Mouse (Mus musculus) frontal cortex, postnatal 10 days (tissue): ENCODE measurements around the gene Omt2a.
"Not testable (repeated sequence)": the region's sequence is repeated elsewhere in the genome, so short reads cannot be mapped to it uniquely, and the experiment has no call there.

Source experiments
- DNase-seq, 2 experiments: peaks; one replicate each; pipeline ENCODE4 v3.0.0; 2022; ENCODE audit warnings: low spot score in 2 of 2, mixed read lengths in 1 of 2

Gene Omt2a

DNA sequence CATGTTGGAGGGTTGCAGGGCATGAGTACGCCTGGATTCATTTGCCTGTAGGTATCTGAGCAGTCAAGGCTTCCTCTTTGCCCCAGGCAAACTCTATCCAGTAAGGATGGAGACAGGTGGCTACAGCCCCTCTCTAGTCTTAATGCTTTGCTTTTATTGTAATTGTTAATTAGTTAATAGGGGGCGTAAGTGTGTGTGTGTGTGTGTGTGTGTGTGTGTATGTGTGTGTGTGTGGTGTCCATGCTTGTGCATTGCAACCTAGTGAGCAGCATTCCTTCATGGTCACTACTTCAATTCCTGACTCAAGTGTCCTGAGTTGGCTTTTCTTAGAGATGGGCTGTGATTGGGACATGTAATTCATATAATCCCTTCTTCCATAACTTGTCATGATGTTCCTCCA lies at the start of gene Omt2a:
Omt2a (minus strand) TSS at position 101 of the 400 bp plus-strand sequence.
- no peak for DNase-seq

DNA sequence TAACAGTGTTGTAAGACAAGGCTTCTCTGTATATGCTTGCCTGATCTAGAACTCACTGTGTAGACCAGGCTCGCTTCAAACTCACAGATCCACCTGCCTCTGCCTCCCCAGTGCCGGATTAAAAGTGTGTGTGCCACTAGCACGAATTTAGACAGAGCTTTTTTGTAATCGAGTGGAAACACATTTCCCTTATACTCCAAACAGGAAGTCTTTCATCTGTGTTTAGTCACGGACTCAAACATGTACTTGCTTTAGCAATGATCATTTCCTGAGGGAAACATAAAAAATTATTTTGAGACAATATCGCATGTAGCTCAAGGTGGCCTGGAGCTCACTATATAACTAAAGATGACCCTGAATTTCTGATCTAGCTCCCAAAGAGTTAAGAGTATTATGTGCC lies 48.8 kb upstream of the Omt2a start:
- DNase-seq, result no peak

DNA sequence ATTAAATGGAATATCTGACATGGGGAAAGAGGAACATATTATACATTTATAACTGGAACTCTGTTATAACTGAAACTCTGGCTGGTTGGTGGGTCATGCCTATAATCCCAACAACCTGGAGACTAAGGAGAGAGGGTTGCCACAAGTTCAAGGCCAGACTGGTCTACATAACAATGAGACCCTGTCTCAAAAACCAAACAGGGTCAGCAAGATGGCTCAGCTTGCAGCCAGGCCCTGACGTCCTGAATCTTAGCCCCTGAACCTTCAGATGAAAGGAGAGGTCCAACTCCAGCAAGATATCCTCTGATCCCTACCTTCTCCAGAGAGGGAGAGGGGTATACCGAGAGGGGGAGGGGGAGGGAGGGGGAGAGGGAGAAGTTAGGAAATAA lies 45.9 kb upstream of the Omt2a start:
- no peak for DNase-seq

DNA sequence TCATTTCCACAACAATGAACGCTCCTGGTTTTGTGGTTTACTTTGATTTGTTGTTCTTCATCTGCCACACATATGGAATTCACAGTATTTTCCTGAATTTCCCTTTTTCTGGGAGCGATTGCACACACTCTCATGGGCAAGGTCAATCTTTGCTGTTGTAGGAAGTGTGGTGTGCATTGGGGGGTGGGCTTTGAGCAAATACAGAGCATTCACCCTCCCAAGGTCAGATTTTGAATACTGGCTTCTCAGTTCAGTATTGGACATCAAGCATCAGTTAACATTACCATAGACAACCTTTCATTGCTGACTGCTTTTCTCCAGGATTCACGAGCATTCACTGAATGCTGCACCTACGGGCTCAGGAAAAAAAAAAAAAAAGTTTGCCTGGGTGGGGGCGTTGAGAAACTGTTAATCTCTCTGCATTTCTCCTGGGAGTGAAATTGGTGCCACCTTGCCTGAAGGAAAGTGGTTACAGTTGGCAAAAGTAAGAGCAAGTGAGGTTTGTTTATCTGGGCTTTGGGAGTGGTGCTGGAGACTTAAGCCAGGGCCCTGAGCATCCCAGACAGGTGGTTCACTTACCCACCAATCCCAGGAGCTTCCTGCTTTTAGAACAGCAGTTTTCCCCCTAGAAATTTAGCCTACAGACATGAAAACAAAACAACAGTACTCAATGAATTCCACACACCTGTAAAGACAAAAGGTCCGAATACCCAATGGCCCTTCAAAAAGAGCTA lies 45.3 kb upstream of the Omt2a start:
- DNase-seq, result no peak

DNA sequence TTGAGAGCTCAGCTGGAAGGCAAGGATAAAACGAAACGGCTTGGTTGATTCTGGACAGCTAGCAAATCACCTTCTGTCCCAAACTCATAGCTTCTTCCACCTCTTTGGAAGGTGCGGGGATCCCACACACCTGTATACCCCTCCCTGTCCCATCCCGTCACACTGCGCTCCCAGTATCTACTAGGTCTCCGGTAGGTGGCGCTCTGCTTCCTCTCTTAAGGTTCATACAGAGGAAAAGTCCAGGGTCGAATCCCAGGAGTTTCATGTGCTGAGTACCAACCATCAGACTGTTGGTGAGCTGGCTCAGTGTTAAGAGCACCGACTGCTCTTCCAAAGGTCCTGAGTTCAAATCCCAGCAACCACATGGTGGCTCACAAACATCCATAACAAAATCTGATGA lies 43.5 kb upstream of the Omt2a start:
- peak in 1 of 2 experiments; percentile 24 for DNase-seq

DNA sequence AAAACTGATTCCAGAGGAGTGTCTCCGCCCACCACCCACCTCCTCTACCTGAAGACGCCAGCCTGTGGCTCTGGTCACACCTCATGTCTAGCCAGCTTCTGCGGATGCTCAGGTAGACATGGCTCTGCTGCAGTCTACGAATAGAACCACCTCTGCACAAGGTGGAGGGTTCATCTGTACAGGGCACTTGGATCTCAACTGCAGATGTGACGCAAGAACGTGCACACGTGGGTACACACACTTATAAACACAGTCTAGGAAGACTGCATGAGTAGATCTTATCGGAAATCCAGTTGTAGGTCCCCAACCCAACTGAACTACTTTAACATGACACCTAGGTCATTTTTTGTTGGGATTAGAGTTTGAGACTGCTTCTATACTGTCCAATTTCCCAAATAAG lies 41.0 kb upstream of the Omt2a start, which contains the start of gene Gsta2:
Gsta2 (minus strand) TSS at position 178 of the 400 bp plus-strand sequence.
- no peak for DNase-seq

DNA sequence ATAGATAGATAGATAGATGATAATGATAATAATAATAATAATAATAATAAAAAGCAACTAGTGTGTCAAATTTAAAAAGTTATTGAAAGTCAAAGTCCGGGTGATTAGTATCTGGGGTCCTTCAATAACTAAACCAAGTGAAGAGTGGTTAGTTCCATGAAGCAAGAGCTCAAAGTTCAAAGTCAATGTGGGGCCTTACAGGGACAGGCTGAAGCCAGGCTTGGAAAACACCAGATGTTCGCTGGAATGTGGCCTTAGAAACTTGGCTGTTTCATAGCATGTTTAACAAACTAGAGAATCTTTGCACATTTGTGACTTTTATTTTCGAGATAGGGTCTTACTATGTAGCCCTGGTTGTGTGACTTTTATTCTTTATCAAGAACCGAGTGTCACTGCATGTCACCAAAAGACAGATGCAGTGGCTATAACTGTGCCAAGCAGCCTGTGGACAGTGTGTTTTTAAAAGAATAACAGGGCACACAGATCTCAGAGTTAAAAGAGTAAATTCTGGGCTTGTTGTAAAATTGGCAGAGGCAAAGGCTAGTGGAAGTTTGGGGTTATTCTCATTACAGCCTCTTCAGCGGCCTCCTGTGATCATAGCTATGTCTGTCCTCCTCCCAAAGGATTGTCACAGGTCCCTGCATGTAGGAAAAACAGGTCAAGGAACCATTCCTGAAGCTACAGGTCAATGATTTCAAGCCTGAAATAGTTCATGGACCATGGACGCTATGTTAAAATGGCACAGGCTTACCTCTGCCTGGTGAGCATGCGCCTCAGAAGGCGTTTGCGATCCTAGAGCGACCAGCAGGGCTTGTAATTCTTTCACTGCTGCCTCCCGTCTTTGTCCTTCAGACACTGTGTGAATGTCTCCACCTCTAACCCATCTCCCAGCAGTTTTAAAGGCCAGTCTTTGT lies 40.3 kb upstream of the Omt2a start:
- DNase-seq, result no peak

DNA sequence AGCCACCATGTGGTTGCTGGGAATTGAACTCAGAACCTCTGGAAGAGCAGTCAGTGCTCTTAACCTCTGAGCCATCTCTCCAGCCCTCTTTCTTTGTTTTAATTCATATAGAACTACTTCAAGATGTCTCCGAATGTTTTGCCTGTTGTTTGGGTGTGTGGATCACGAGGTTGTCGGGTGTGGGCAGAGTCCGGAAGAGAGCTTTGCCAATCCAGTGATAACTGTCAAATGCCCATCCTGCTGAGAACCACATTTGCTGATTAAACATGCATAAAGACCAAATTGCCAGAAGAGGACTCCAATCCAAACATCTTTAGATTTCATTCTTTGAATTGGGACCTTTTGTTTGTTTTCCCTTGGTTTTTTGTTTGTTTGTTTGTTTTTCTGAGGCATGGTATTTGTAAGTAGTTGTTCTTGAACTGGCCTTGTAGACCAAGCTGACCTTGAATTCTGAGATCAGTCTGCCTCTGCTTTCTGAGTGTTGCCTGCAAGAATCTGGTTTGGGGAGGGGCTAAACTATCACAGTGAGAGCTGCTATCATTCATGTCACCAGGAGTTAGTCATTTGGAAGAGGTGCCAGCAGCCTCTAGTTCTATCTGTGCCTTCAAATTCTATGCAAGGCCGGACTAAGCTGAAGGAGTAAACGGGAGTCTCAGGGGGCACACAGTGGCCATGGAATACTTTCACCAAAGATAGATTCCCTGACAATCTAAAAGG lies 37.1 kb upstream of the Omt2a start:
- DNase-seq, result no peak

DNA sequence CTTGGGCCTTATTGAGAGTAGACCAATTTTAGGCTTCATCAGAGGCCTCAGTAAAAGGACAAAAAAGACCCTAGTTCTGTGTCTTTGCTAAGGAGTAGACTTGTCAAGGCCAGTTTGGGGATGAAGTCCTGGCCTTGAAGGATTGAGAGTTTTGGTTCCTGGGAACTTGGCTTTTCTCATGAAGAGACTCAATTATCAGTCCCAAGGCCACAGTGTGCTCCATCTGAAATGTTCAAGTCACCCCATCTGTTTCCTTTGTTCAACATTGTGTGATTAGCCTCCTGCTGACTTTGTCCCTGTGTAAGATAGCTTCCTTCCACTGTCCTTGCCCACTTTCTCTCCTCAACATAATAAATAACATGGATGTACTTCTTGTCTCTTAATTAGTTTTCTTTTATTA lies 35.4 kb upstream of the Omt2a start:
- not testable (repeated sequence) for DNase-seq

DNA sequence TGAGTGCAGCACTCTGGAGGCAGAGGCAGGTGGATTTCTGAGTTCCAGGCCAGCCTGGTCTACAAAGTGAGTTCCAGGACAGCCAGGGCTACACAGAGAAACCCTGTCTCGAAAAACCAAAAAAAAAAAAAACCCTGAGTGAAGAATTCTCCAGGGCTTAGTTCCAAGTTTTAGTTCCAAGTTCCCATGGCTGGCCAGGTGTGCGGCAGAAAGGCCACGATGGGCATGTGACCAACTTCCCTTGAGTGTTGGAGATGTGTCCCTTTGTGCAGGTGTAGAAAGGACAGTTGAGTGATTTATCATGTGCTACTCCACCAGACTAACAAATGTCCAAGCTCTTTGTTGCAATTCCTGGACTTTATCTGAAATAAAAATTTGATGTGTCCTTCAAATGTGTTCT lies 34.5 kb upstream of the Omt2a start:
- not testable (repeated sequence) for DNase-seq

DNA sequence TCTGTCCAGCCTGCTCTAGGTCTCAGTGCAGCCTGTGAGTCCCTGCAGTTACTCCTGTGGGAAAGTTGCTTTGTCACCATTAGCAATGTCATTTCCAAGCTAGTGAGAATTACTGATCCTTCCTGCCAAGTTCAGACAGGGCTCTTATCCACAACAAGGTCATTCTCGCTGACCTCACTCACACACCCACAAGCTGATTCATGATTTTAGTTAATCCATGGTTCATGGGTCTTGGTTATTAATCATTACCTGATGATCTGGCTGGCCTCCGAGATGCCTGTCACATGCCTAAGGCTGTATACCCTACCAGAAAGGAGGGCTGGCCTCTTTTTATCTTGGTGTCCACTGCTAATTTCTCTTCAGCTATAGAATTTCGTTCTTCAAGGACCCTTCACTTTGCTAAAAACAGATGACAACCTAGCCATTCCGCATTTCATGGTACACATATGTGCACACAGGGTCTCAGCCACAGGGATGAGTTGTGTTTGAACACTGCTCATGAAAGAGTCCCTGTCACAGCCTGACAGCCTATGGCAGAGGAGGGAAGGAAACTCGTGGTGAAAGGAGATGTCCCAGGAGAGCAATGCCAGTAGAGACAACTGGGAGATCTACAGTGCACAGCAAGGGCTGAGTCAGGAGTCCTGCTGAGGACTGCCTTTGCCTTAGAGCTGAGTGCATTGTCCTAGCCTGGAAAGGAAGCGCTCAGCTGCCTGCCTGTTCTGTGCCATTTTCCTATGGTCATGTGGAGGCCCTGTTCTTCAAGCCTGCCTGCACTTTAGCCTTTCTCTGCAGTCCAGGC lies 33.8 kb upstream of the Omt2a start:
- not testable (repeated sequence) for DNase-seq

DNA sequence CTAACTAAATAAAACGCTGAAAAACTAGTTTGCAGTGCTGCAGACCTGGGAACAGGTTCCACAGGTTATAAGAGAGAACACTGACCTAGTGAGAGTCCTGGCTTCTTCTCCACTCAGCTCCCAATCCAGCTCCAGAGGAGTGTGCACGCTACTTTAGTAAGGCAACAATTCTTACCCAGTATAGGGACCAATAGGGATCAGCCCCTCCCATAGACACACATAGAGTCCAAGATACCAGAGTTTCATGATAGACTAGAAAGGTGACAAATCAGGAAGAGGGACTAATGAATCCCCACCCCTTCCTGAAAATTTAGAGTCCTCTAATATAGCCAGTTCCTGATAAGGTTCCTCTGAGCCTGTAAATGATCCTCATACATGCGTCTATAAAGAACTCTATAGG lies 32.4 kb upstream of the Omt2a start:
- DNase-seq, result no peak

DNA sequence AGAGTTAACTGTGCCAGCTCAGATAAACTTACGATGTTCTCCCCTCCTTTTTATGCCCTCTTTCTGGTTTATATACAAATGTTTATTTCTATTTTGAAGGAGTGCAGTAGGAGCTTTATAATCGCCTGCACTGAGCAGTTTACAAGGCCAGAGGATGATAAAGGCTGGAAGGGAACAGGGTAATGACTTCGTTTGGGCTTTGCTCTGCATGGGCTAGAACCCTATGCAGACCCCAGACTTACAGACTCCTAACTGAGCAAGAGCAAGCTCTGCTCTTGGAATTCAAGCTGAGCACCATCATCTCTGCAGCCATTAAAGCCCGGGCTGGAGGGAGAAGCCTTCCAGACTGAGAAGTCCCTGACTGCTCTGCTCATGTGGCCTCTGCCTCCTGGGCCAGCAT lies 30.6 kb upstream of the Omt2a start:
- DNase-seq, result not testable (repeated sequence)

DNA sequence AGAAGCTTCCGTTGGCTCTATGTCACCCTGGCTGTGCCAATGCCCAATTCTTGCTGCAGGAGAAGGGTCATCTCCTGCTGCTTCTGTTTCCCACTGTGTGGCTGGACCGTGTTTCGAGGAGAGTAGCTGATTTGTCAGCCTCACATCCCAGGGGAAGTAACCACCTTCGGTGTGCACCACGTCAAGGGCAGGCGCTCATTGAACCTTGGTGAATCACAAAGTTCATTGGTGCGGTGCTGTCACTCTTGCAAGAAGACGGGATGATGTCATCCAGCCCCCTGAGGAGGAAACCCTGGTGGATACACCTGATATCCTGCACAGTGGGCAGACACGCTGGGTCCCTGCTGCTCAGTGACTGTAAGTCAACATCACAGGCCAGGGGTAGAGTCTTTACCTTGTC lies 28.5 kb upstream of the Omt2a start:
- not testable (repeated sequence) for DNase-seq

DNA sequence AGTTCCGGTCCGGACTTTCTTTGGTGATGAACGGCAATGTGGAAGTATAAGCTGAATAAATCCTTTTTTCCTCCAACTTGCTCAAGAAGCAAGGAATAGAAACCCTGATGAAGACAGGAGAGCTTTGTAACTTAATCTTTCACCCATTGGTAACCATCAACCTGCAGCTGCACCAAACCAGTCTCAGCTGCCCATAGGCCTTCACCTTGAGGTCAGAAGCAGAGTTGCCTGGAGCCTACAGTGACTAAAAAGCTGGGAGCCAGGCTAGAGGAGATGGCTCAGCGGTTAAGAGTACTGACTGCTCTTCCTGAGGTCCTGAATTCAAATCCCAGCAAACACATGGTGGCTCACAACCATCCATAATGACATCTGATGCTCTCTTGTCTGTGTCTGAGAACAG lies 27.9 kb upstream of the Omt2a start:
- not testable (repeated sequence) for DNase-seq

DNA sequence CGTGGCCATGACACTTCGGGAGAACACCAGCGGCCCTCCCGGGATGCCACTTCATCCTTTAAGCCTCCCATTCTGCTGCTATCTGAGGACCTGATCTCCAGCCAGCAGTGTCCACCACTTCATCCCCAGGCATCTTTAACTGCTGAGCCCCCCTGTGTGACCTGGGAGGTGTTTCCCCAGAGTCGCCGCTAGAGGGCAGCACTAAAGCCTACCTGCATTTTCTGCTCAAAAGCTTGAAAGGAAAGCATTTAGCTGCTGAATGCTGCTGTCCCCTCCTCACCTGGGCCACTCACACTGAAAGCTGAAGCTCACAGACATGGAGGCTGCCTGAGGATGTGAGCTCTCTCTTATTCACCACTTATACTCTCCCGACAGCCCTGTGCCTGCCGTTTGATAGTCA lies 25.7 kb upstream of the Omt2a start:
- DNase-seq, result peak in 1 of 2 experiments; percentile 15

DNA sequence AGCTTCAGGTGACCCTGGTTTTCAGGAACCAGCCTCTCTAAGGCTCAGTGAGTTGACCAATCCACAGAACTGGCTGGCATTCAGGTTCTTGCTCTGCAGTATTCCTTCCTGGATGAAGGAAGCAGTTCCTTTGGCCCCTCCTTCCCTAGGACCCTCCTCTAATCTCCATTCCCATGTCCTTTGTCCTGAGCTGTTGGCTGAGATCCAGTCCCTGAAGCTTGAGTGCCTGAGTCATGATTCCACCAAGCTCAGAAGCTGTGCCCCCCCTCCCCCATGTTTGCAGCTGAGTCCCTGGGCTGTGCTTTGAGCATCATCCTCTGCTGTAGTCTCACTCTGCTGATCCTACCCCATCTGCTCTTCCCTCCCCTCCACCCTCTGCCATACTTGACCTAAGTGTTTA lies 22.5 kb upstream of the Omt2a start:
- not testable (repeated sequence) for DNase-seq

DNA sequence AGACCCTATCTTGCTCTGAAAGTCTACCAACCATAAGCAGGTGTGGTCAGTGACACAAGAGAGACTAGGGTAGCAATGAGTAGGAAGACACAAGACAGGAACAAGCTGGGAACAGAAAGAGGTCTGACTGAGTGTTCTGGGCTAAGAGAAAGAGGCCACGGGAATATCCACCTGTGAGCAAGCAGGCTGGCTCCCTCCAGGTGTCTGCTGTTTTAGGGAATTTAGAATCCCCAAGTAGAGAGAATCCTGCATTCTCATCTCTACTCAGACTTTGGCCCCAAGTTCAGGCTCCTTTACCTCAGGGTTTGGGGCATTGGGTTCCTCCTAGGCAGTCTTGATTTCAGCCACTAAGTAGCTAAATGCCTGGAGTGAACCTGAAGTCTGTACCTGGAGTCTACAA lies 12.7 kb upstream of the Omt2a start, which contains the start of gene Omt2b:
Omt2b (plus strand) TSS at position 301 of the 400 bp plus-strand sequence.
- DNase-seq, result not testable (repeated sequence)

DNA sequence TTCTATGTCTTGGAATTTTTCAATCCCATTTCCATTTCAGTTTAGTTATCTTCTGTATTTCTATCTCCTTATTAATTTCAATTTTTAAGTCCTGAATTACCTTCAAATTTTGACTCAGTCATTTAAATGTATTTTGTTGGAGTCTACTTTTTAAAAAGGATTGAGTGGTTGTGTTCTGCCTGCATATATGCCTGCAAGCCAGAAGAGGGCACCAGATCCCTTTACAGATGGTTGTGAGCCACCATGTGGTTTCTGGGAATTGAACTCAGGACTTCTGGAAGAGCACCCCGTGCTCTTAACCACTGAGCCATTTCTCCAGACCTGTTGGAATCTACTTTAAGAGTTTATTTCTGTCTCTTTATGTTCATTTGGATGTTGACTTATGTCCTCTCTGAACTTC lies 4.9 kb upstream of the Omt2a start:
- no peak for DNase-seq

DNA sequence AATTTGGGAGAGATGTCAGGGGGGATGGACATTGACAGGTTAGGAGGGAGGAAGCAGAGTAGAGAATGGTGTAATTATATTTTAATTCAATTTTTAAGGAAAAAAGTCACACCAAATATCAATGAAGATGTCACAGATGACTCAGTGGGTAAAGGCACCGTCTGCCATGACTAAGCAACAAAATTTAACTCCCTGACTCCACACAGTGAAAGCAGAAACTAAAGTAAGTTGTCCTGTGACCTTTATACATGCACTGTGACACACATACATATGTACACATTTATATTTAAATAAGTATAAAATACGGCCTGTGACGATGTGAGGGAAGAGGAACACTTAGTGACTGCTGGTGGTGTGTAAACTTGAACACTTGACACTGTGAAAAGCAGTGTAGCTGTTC lies 6.5 kb downstream of the Omt2a start:
- DNase-seq, result not testable (repeated sequence)

DNA sequence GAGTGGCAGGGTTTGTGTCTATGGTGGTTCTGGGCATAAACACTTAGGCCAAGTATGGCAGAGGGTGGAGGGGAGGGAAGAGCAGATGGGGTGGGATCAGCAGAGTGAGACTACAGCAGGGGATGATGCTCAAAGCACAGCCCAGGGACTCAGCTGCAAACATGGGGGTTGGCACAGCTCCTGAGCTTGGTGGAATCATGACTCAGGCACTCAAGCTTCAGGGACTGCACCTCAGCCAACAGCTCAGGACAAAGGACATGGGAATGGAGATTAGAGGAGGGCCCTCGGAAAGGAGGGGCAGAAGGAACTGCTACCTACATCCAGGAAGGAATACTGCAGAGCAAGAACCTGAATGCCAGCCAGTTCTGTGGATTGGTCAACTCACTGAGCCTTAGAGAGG lies 15.5 kb downstream of the Omt2a start:
- not testable (repeated sequence) for DNase-seq
